Mouse (Mus musculus) liver, adult 2 months (tissue): Measurements from ENCODE around the gene Gm20388. TPM values are rescaled to one million over a fixed set of nuclear protein-coding genes. Genes with fewer than 3 reads are reported as not detected.

Experiments
- DNase-seq: peaks from one replicate; pipeline ENCODE4 v3.0.0-alpha.2; 2011; ENCODE audit warnings: low read depth, low spot score; ENCODE audit errors: extremely low read depth
- H3K27ac ChIP-seq: fragments of 200-500 bp; replicated peaks from 2 replicates; pipeline ENCODE4 v1.5.1; 2012; ENCODE audit warnings: low read depth, mild to moderate bottlenecking, control low read depth, inconsistent platforms, low read length; ENCODE audit not compliant: insufficient read depth
- H3K27me3 ChIP-seq: fragments of 200-500 bp; 2 replicates; pipeline ENCODE4 v1.6.1; 2012; ENCODE audit warnings: mild to moderate bottlenecking, moderate library complexity, low read length, inconsistent platforms; ENCODE audit not compliant: control insufficient read depth, insufficient read depth
- H3K36me3 ChIP-seq: fragments of 200-500 bp; 2 replicates; pipeline ENCODE4 v1.6.1; 2012; ENCODE audit warnings: low read length, inconsistent platforms; ENCODE audit not compliant: control insufficient read depth, insufficient read depth
- H3K4me1 ChIP-seq: fragments of 200-500 bp; 2 replicates; pipeline ENCODE4 v1.6.1; 2011; ENCODE audit warnings: low read length; ENCODE audit not compliant: control insufficient read depth, insufficient read depth
- H3K4me3 ChIP-seq: fragments of 200-500 bp; 2 replicates; pipeline ENCODE4 v1.5.1; 2011; ENCODE audit warnings: low read depth, mild to moderate bottlenecking, control low read depth, low read length, moderate library complexity; ENCODE audit not compliant: insufficient read depth
- H3K79me2 ChIP-seq: fragments of 200-500 bp; 2 replicates; pipeline ENCODE4 v1.6.1; 2012; ENCODE audit warnings: inconsistent platforms, mild to moderate bottlenecking, low read length, moderate library complexity; ENCODE audit not compliant: control insufficient read depth, insufficient read depth
- H3K9ac ChIP-seq: fragments of 200-500 bp; 2 replicates; pipeline ENCODE4 v1.6.1; 2012; ENCODE audit warnings: low read depth, mild to moderate bottlenecking, control low read depth, inconsistent platforms, low read length
- CTCF ChIP-seq: fragments of 200-500 bp; IDR thresholded peaks from 2 replicates; pipeline ENCODE4 v1.5.1; 2011; ENCODE audit warnings: low read depth, low read length, control low read depth
- POLR2A ChIP-seq: fragments of 200-500 bp; IDR thresholded peaks from 2 replicates; pipeline ENCODE4 v1.6.1; 2011; ENCODE audit warnings: low read length, control low read depth; ENCODE audit not compliant: insufficient read depth; ENCODE audit errors: extremely low read depth
- WGBS: fragments of 180-500 bp; shearing (Covaris S2); methylation state at CpG from one replicate; pipeline ENCODE4 v1.1.7; 2018; 5-methylcytosine and 5-hydroxymethylcytosine counted together
- polyA plus RNA-seq: library from polyadenylated mRNA; depleted of rRNA; stranded (reverse); fragments of >200 nt; gene quantifications from 2 replicates; pipeline ENCODE4 v1.2.3, GENCODE M21; 2012
- total RNA-seq: library from RNA; depleted of rRNA; stranded (reverse); fragments of >200 nt; gene quantifications from 2 replicates; pipeline ENCODE4 v1.2.3, GENCODE M21; 2014

The Gm20388 gene
- total and polyA plus RNA-seq, 2 experiments, result 6.4 to 19.9 TPM

DNA sequence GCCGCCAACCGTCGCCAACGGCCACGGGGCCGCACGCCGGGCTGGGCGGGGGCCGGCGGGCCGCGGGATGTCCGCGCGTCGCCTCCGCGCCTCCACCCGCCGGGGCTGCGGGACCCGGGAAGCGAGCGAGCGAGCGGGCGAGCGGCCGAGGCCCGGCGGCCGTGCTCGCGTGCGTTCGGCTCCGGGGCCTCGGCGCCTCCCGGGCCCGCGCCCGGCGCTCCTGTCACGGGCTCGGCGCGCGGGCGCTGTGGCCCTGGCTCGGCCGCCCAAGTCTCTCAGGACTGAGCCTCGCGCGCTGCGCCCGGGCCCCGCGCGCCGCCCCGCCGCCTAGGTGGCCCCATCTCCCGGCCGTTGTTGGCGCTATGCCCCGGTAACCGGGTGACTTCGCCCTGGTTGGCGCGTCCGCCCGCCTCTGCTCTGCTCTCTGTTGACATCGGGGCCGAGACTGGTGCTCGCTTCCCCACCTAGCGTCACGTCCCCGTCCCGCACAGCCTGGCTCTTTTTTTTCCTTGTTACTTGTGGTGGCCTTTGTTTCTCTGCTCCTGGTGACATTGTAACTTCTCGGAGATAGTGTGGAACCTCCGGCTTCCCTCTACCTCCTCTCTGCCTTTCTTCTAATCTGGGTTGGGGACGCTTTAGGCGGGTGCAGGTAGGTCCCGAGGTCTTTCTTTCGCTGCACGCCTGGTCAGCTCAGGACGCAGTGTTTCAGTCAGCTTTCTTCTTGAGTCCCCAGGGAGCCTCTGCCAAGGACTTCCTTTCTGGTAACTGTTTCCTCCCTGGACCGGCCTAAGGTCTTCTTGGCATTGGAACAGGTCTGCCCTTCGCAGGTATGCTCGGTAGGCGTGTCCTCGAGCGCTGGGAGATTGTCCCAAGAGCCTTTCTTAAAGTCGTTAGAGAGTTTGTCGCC is 2040.4 kb downstream of the Gm20388 start:
- peak overlapping the region; percentile 75 for H3K27ac ChIP-seq
- DNase-seq, result peak; percentile 54
- peak overlapping the region; percentile 93 for H3K9ac ChIP-seq
- no peaks in the 10 kb centered on the region for H3K27me3 ChIP-seq
- peaks cover 14% of the 10 kb centered on the region; the same call in 1 of the 2 replicates for H3K79me2 ChIP-seq
- 5% methylated on average over 97 of the region's 97 CpGs for WGBS
- H3K36me3 ChIP-seq, result no peaks in the 10 kb centered on the region
- TF ChIP-seq POLR2A (peak; percentile 23; the same call in 1 of the 2 replicates), CTCF (peak; percentile 34)
- peaks cover 17% of the 10 kb centered on the region for H3K4me1 ChIP-seq
- H3K4me3 ChIP-seq, result peak overlapping the region; percentile 77

DNA sequence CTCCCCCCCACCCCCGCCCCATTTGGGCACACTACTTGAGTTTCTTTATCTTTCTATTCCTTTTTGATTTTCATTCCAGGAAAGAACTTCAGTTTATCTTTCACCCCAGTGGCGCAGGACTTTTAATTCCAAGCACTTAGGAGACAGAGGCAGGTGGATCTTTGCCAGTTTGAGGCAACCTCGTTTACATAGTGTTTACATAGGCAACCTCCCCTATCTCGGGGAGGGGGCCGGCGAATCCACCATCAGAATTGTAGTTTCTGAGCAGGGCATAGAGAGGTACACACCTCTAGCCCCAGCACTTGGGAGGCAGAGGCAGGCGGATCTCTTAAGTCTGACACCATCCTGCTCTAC is 2041.0 kb downstream of the Gm20388 start:
- 15% methylated on average over 7 of the region's 7 CpGs for WGBS
- no peaks in the 10 kb centered on the region for H3K27me3 ChIP-seq
- no peak for TF ChIP-seq POLR2A
- TF ChIP-seq CTCF, result no peak
- peaks cover 16% of the 10 kb centered on the region; the same call in 1 of the 2 replicates for H3K79me2 ChIP-seq
- no peak overlapping the region for H3K27ac ChIP-seq
- H3K4me3 ChIP-seq, result peak overlapping the region; percentile 77; the same call in 1 of the 2 replicates
- H3K9ac ChIP-seq, result peak overlapping the region; percentile 11; the same call in 1 of the 2 replicates
- H3K4me1 ChIP-seq, result peaks cover 17% of the 10 kb centered on the region
- H3K36me3 ChIP-seq, result no peaks in the 10 kb centered on the region
- no peak for DNase-seq

DNA sequence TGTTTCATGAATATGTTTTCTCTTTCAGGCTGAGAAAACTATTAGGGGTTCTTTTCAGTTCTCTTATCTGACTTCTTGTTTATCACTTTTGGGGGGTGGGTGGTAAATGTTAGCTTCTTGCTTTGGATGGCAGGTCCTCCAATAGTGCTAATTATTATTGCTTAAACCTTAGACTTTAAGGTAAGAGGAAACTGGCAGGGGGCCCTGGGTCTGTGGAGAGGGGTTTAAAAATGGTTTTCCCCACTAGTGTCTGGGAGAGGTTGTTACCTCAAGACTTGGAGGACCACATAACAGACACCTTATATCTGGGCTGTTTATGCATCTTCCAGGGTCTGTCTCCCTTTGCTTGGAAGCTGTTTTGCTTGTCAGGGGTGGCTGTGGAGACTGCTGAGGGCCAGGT is 2041.5 kb downstream of the Gm20388 start:
- TF ChIP-seq CTCF, result no peak
- no peak for TF ChIP-seq POLR2A
- H3K9ac ChIP-seq, result no peak overlapping the region
- H3K27me3 ChIP-seq, result no peaks in the 10 kb centered on the region
- peaks cover 21% of the 10 kb centered on the region for H3K4me1 ChIP-seq
- DNase-seq, result no peak
- no peak overlapping the region for H3K4me3 ChIP-seq
- H3K36me3 ChIP-seq, result no peaks in the 10 kb centered on the region
- H3K27ac ChIP-seq, result no peak overlapping the region
- H3K79me2 ChIP-seq, result peaks cover 20% of the 10 kb centered on the region; the same call in 1 of the 2 replicates

DNA sequence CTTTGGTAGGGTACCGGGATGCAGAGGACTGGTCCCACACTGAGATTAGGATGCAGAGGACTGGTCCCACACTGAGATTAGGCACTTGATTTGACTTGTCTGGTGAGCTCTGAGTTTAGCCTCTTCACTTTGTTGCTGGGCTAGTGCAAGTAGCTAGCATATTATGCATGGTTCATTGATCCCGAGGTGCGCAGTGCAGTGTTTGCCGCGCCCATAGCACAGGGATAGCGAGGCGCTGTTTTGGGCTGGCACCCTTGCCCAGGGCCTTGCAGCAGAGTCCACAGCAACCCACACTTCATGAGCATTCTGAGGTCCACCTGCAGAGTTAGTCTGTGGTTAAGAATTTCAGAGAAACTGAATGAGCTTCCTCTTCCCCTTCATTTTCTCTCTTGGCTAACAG is 2042.2 kb downstream of the Gm20388 start:
- H3K4me3 ChIP-seq, result no peak overlapping the region
- peaks cover 21% of the 10 kb centered on the region for H3K4me1 ChIP-seq
- no peaks in the 10 kb centered on the region for H3K27me3 ChIP-seq
- peaks cover 21% of the 10 kb centered on the region; the same call in 1 of the 2 replicates for H3K79me2 ChIP-seq
- H3K27ac ChIP-seq, result no peak overlapping the region
- no peaks in the 10 kb centered on the region for H3K36me3 ChIP-seq
- H3K9ac ChIP-seq, result no peak overlapping the region
- no peak for TF ChIP-seq POLR2A
- no peak for TF ChIP-seq CTCF
- 95% methylated on average over 7 of the region's 7 CpGs for WGBS
- no peak for DNase-seq

DNA sequence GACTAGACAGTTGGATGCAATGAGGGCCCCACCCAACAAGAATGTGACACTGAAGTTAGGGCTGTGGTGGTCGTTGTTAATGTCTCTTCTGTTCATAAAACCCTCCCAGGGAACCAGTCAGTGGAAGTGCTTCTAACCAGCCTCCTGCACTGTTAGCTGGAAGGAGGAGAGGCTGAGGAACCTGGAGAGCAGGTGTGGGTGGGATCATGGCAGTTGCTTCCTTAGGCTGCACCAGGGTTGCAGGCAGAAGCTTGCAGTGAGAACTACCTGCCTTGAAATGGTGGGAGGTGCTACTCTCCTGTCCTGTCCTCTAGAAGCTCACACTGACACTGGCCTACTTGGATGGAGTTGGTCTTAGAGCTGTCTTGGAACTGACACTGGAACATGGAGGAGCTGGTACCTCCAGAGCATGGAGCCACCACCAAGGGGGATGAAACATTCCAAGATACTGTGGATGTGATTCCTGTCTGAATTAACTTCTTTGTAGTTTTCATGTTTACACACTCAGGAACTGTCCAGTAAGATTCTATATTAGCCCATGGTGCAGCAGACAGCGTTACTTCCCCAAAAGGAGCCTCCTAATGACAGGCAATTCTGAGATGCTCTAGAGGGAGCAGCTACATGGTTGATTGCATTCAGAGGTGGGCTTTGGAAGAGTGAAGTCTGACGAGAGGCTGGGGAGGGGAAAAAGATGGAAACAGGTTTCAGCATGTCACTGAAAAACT is 2043.3 kb downstream of the Gm20388 start:
- TF ChIP-seq POLR2A (no peak), CTCF (no peak)
- H3K79me2 ChIP-seq, result peaks cover 26% of the 10 kb centered on the region; the same call in 1 of the 2 replicates
- H3K4me1 ChIP-seq, result peaks cover 19% of the 10 kb centered on the region
- no peaks in the 10 kb centered on the region for H3K27me3 ChIP-seq
- no peak for DNase-seq
- H3K9ac ChIP-seq, result no peak overlapping the region
- WGBS, result 78% methylated on average over 3 of the region's 3 CpGs
- no peak overlapping the region for H3K27ac ChIP-seq
- H3K4me3 ChIP-seq, result no peak overlapping the region
- no peaks in the 10 kb centered on the region for H3K36me3 ChIP-seq
